Mouse (Mus musculus) cortical plate, adult 2 months (tissue): Measurements from ENCODE around the gene Asic2. TPM values are rescaled to one million over a fixed set of nuclear protein-coding genes. Genes with fewer than 3 reads are reported as not detected.

Experiments used
- H3K27ac ChIP-seq: fragments of 200-500 bp; 2 replicates; pipeline ENCODE4 v1.5.1; 2012; ENCODE audit warnings: low read length, control low read depth, inconsistent platforms; ENCODE audit not compliant: insufficient read depth
- H3K4me1 ChIP-seq: fragments of 200-500 bp; 2 replicates; pipeline ENCODE4 v1.6.1; 2011; ENCODE audit warnings: low read length; ENCODE audit not compliant: control insufficient read depth, insufficient read depth
- H3K4me3 ChIP-seq: fragments of 200-500 bp; 2 replicates; pipeline ENCODE4 v1.5.1; 2011; ENCODE audit warnings: mild to moderate bottlenecking, low read length, control low read depth; ENCODE audit not compliant: insufficient read depth
- CTCF ChIP-seq: fragments of 200-500 bp; IDR thresholded peaks from 2 replicates; pipeline ENCODE4 v1.5.1; 2011; ENCODE audit warnings: mild to moderate bottlenecking, control low read depth, low read length; ENCODE audit not compliant: insufficient read depth; ENCODE audit errors: extremely low read depth
- POLR2A ChIP-seq: fragments of 200-500 bp; IDR thresholded peaks from 2 replicates; pipeline ENCODE4 v1.6.1; 2011; ENCODE audit warnings: mild to moderate bottlenecking, low read length, control low read depth; ENCODE audit not compliant: insufficient read depth; ENCODE audit errors: extremely low read depth
- polyA plus RNA-seq: library from polyadenylated mRNA; depleted of rRNA; stranded (reverse); fragments of >200 nt; gene quantifications from 2 replicates; pipeline ENCODE4 v1.2.3, GENCODE M21; 2012

Asic2 gene
- polyA plus RNA-seq, 1 experiment = 51.8 TPM

- peaks cover 9% of the 10 kb centered on the region for H3K4me1 ChIP-seq
- H3K4me3 ChIP-seq = no peak overlapping the region
- no peak for TF ChIP-seq CTCF
- TF ChIP-seq POLR2A = no peak
- H3K27ac ChIP-seq = no peak overlapping the region
These were observed 776.1 kb downstream of the Asic2 start for GRCm38 (mm10) chr11:81192155-81192554.

GRCm38 (mm10) chr11:81189103-81189502 lies 779.2 kb downstream of the Asic2 start:
- Histone ChIP-seq H3K4me1 (peaks cover 9% of the 10 kb centered on the region), H3K4me3 (no peak overlapping the region), H3K27ac (no peak overlapping the region)
- TF ChIP-seq CTCF (no peak), POLR2A (no peak)

- H3K4me3 ChIP-seq = no peak overlapping the region
- peaks cover 11% of the 10 kb centered on the region for H3K4me1 ChIP-seq
- H3K27ac ChIP-seq = no peak overlapping the region
- TF ChIP-seq CTCF = 0 out of 2 replicates have a peak, but pooled peaks have one; percentile 4
- TF ChIP-seq POLR2A = no peak
These were observed 780.4 kb downstream of the Asic2 start for GRCm38 (mm10) chr11:81187851-81188250.

GRCm38 (mm10) chr11:81184721-81185120 lies 783.5 kb downstream of the Asic2 start:
- Histone ChIP-seq H3K27ac (no peak overlapping the region), H3K4me3 (no peak overlapping the region), H3K4me1 (peaks cover 9% of the 10 kb centered on the region)
- TF ChIP-seq POLR2A (no peak), CTCF (no peak)

- H3K4me3 ChIP-seq = no peak overlapping the region
- no peak for TF ChIP-seq POLR2A
- TF ChIP-seq CTCF = no peak
- H3K4me1 ChIP-seq = no peaks in the 10 kb centered on the region
- H3K27ac ChIP-seq = no peak overlapping the region
These were observed 803.4 kb downstream of the Asic2 start for GRCm38 (mm10) chr11:81164890-81165289.

GRCm38 (mm10) chr11:81163056-81163455 lies 805.2 kb downstream of the Asic2 start:
- Histone ChIP-seq H3K4me1 (no peaks in the 10 kb centered on the region), H3K27ac (no peak overlapping the region), H3K4me3 (no peak overlapping the region)
- TF ChIP-seq POLR2A = no peak

GRCm38 (mm10) chr11:81153841-81154240 lies 814.4 kb downstream of the Asic2 start:
- TF ChIP-seq POLR2A (no peak), CTCF (no peak)
- H3K4me3 ChIP-seq = peak overlapping the region; percentile 76; the same call in 1 of the 2 replicates
- H3K4me1 ChIP-seq = peaks cover 4% of the 10 kb centered on the region
- no peak overlapping the region for H3K27ac ChIP-seq

- H3K4me1 ChIP-seq = peaks cover 6% of the 10 kb centered on the region
- peak overlapping the region; percentile 76 for H3K4me3 ChIP-seq
- peak overlapping the region; percentile 76 for H3K27ac ChIP-seq
- TF ChIP-seq CTCF (no peak), POLR2A (0 out of 2 replicates have a peak, but pooled peaks have one; percentile 2)
These were observed 815.0 kb downstream of the Asic2 start for GRCm38 (mm10) chr11:81153161-81153840.

- H3K4me3 ChIP-seq = peak overlapping the region; percentile 76
- TF ChIP-seq POLR2A (0 out of 2 replicates have a peak, but pooled peaks have one; percentile 11), CTCF (peak; percentile 27)
- H3K4me1 ChIP-seq = peaks cover 8% of the 10 kb centered on the region
- peak overlapping the region; percentile 76 for H3K27ac ChIP-seq
These were observed 815.6 kb downstream of the Asic2 start for GRCm38 (mm10) chr11:81152460-81153160.

GRCm38 (mm10) chr11:81152021-81152385 lies 816.3 kb downstream of the Asic2 start:
- Histone ChIP-seq H3K27ac (peak overlapping the region; percentile 45), H3K4me1 (peaks cover 8% of the 10 kb centered on the region), H3K4me3 (peak overlapping the region; percentile 76)
- TF ChIP-seq CTCF (no peak), POLR2A (no peak)
